Mouse (Mus musculus): ENCODE results near the gene Spata25.

Spata25 gene

GRCm38 (mm10) chr2:164805332-164805718 lies 23.0 kb downstream of the Spata25 start:
- peak; percentile 67 for DNase-seq (ENCODE audit: low read depth, low spot score)

GRCm38 (mm10) chr2:164804533-164805331 lies 23.6 kb downstream of the Spata25 start, which contains the start of the genes Acot8 and Zswim3:
Acot8 (minus strand) TSS chr2:164804882.
Zswim3 (plus strand) TSS chr2:164805098.
- peak; percentile 99 for DNase-seq (ENCODE audit: low read depth, low spot score)

- no peak for DNase-seq (ENCODE audit: low read depth, low spot score)
These were observed 24.4 kb downstream of the Spata25 start for GRCm38 (mm10) chr2:164803921-164804313.

GRCm38 (mm10) chr2:164803201-164803920 lies 25.0 kb downstream of the Spata25 start:
- no peak for DNase-seq (ENCODE audit: low read depth, low spot score)

GRCm38 (mm10) chr2:164800252-164801004 lies 27.9 kb downstream of the Spata25 start:
- no peak for DNase-seq (ENCODE audit: low read depth, low spot score)

- DNase-seq (ENCODE audit: low read depth, low spot score): peak; percentile 45
These were observed 29.8 kb downstream of the Spata25 start for GRCm38 (mm10) chr2:164798554-164798953.

- DNase-seq (ENCODE audit: low read depth, low spot score): no peak
These were observed 32.5 kb downstream of the Spata25 start for GRCm38 (mm10) chr2:164795868-164796267.

GRCm38 (mm10) chr2:164794293-164794692 lies 34.0 kb downstream of the Spata25 start:
- peak; percentile 96 for DNase-seq (ENCODE audit: low read depth, low spot score)

GRCm38 (mm10) chr2:164793772-164794171 lies 34.6 kb downstream of the Spata25 start:
- DNase-seq (ENCODE audit: low read depth, low spot score): peak; percentile 47

GRCm38 (mm10) chr2:164793236-164793635 lies 35.1 kb downstream of the Spata25 start:
- DNase-seq (ENCODE audit: low read depth, low spot score): peak; percentile 88

- DNase-seq (ENCODE audit: low read depth, low spot score): no peak
These were observed 35.7 kb downstream of the Spata25 start for GRCm38 (mm10) chr2:164792400-164793190.

GRCm38 (mm10) chr2:164791841-164792261 lies 36.5 kb downstream of the Spata25 start:
- peak; percentile 51 for DNase-seq (ENCODE audit: low read depth, low spot score)

GRCm38 (mm10) chr2:164790451-164790850 lies 37.9 kb downstream of the Spata25 start:
- DNase-seq (ENCODE audit: low read depth, low spot score): no peak

GRCm38 (mm10) chr2:164788411-164788810 lies 39.9 kb downstream of the Spata25 start:
- peak; percentile 35 for DNase-seq (ENCODE audit: low read depth, low spot score)

- DNase-seq (ENCODE audit: low read depth, low spot score): no peak
These were observed 40.6 kb downstream of the Spata25 start for GRCm38 (mm10) chr2:164787779-164788178.

- no peak for DNase-seq (ENCODE audit: low read depth, low spot score)
These were observed 41.3 kb downstream of the Spata25 start for GRCm38 (mm10) chr2:164787032-164787431.

- DNase-seq (ENCODE audit: low read depth, low spot score): peak; percentile 67
These were observed 41.9 kb downstream of the Spata25 start for GRCm38 (mm10) chr2:164786388-164786885.

- DNase-seq (ENCODE audit: low read depth, low spot score): peak; percentile 97
These were observed 42.6 kb downstream of the Spata25 start, which contains the start of gene Snx21 for GRCm38 (mm10) chr2:164785481-164786387. Snx21 (plus strand) TSS chr2:164785823.

- peak; percentile 34 for DNase-seq (ENCODE audit: low read depth, low spot score)
These were observed 43.4 kb downstream of the Spata25 start for GRCm38 (mm10) chr2:164784869-164785420.

All from brain, adult 2 months (tissue).